Mouse (Mus musculus) inflammation-experienced regulatory T-cells, adult 6 months (primary cell): ENCODE data around the gene Hinfp. TPM values are rescaled to one million over a fixed set of nuclear protein-coding genes. Genes with fewer than 3 reads are reported as not detected.
"Not testable (repeated sequence)": the region's sequence is repeated elsewhere in the genome, so short reads cannot be mapped to it uniquely, and the experiment has no call there.

Experiments used
- ATAC-seq: one replicate; pipeline ENCODE4 v1.8.0; 2017
- polyA plus RNA-seq, 3 experiments: library from polyadenylated mRNA; unstranded; fragments of 100-300 nt; shearing (Covaris generic); gene quantifications; one replicate each; pipeline ENCODE4 v1.2.1; 2017

The Hinfp gene
- polyA plus RNA-seq, 3 experiments from 2014 or later = 16.2 to 24.6 (median 18.9) TPM

GRCm38 (mm10) chr9:44332918-44333638 lies 27.6 kb upstream of the Hinfp start:
- no peak for ATAC-seq

GRCm38 (mm10) chr9:44330736-44331135 lies 25.3 kb upstream of the Hinfp start:
- ATAC-seq = no peak

GRCm38 (mm10) chr9:44327926-44328325 lies 22.5 kb upstream of the Hinfp start:
- no peak for ATAC-seq

- ATAC-seq = no peak
Measured at GRCm38 (mm10) chr9:44327064-44327711, 21.7 kb upstream of the Hinfp start.

- ATAC-seq = peak; percentile 96
Measured at GRCm38 (mm10) chr9:44326371-44327063, 21.0 kb upstream of the Hinfp start.

GRCm38 (mm10) chr9:44325768-44326370 lies 20.4 kb upstream of the Hinfp start, which contains the start of gene Dpagt1:
Gene Dpagt1 (plus strand): TSS chr9:44326019.
- ATAC-seq = no peak

- not testable (repeated sequence) for ATAC-seq
Measured at GRCm38 (mm10) chr9:44325032-44325767, 19.7 kb upstream of the Hinfp start.

GRCm38 (mm10) chr9:44324147-44324546 lies 18.7 kb upstream of the Hinfp start:
- ATAC-seq = no peak

GRCm38 (mm10) chr9:44323656-44324055 lies 18.2 kb upstream of the Hinfp start:
- not testable (repeated sequence) for ATAC-seq

- ATAC-seq = no peak
Measured at GRCm38 (mm10) chr9:44320799-44321133, 15.3 kb upstream of the Hinfp start.

GRCm38 (mm10) chr9:44319887-44320798 lies 14.7 kb upstream of the Hinfp start, which contains the start of gene C2cd2l:
Gene C2cd2l (minus strand): TSS chr9:44320285.
- peak; percentile 83 for ATAC-seq

GRCm38 (mm10) chr9:44319105-44319886 lies 13.8 kb upstream of the Hinfp start:
- peak; percentile 17 for ATAC-seq

- ATAC-seq = no peak
Measured at GRCm38 (mm10) chr9:44318826-44319095, 13.3 kb upstream of the Hinfp start.

- ATAC-seq = no peak
Measured at GRCm38 (mm10) chr9:44318076-44318825, 12.8 kb upstream of the Hinfp start.

GRCm38 (mm10) chr9:44317452-44317851 lies 12.0 kb upstream of the Hinfp start:
- ATAC-seq = no peak

- no peak for ATAC-seq
Measured at GRCm38 (mm10) chr9:44314910-44315309, 9.4 kb upstream of the Hinfp start.

- no peak for ATAC-seq
Measured at GRCm38 (mm10) chr9:44314257-44314547, 8.7 kb upstream of the Hinfp start.

GRCm38 (mm10) chr9:44313476-44314256 lies 8.2 kb upstream of the Hinfp start:
- no peak for ATAC-seq
